Mouse (Mus musculus) bone marrow macrophage, adult 2 months (primary cell): ENCODE data around the gene Megf11.

Experiments used
- CTCF ChIP-seq: IDR thresholded peaks from 2 replicates; pipeline ENCODE4 v1.5.1; 2012; ENCODE audit warnings: low read depth, mild to moderate bottlenecking, low read length, moderate library complexity
- POLR2A ChIP-seq: IDR thresholded peaks from 2 replicates; pipeline ENCODE4 v1.6.1; 2012; ENCODE audit warnings: mild to moderate bottlenecking, low read depth, low read length, borderline replicate concordance

- TF ChIP-seq POLR2A (no peak), CTCF (no peak)
Measured at GRCm38 (mm10) chr9:64702391-64702790, 317.0 kb downstream of the Megf11 start.
